Mouse (Mus musculus) cerebellum, adult 18-20 months (tissue): ENCODE measurements at regions not wholly inside any gene's neighbourhood (a gene's known extent, or its start where the extent isn't known, plus 50 kb on each side); places are given as distances from the start of the nearest gene placed in this dataset.
A peak's percentile ranks its signal among the peaks of the same experiment; 100 is the strongest.

Source experiments
- DNase-seq, 2 experiments: peaks; one replicate each; pipeline ENCODE4 v3.0.0; 2021

DNA sequence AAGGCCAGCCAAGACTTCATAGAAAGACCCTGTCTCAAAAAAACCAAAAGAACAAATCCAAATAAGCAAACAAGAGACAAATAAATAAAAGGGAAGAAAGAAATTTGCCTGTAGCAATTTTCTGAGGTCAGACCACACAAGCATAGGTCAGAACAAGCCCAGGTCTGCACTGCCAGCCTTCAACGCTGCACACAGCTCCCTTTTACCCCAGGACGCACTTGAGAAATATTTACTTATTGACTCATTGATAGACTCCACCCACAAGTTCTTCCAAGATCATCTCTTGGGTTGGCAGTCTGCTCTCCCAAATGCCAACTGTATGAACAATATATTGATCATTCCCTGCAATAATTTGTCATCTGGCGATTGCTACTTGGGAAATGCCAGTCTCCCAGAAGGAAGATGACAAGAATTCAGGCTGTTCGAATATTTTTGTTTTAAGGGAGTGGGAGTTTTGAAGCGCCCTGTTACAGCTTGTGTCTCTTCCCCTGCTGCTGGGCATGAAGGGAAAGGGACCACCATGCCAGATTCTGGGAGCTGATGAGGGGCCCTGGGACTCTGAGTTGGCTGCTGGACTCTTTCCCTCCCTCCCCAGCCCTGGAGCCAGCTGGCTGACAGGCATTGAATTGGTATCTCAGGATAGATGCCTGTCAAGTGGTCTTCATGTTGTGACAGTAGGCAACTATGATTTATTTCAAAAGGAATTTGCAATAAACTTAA lies 102.9 kb upstream of the Tle3 start:
- DNase-seq = no peak

DNA sequence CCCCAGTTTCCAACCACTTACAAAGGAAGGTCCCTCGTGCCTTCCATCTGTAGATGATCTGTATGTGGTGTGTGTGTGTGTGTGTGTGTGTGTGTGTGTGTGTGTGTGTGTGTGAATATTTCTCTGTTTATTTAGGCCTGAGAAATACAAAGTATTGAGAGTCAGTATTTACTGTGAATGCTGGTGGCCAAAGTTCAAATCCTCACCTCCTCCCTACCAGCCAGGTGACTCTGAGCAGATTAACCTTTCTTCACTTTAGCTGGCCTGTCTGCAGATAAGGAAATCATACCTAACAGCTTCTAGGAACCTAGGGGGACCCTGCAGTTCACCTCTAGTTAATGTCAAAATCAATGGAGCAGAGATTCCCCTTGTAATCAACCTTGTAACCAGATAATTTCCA lies 100.9 kb upstream of the Tle3 start:
- DNase-seq = no peak

DNA sequence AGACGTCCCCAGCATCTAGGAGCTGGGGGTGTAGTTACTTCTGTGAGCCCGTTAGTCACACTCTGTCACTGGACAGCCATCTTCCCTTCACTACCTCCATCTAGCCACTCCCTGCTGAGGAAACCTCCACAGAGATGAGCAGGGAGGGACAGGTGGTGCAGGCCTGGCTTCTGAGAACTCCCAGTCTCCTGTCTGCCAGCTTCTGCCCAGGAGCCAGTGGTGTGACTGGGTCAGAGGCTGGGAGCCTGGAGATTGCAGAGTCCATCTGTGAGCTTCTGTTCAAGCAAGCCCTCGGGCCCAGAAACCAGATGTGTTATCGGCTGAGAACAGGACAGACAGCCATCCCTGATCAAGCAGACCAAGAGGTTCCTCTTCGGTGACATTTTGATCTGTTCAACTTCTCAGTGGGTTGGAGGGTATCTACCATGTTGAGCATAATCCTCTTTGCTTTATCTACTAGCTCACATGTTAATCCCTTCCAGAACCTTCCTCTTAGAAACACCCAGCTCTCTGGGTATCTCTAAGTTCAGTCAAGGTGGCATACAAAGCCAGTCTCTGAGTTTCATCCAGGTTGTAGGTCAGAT lies 100.3 kb upstream of the Tle3 start:
- DNase-seq = no peak

DNA sequence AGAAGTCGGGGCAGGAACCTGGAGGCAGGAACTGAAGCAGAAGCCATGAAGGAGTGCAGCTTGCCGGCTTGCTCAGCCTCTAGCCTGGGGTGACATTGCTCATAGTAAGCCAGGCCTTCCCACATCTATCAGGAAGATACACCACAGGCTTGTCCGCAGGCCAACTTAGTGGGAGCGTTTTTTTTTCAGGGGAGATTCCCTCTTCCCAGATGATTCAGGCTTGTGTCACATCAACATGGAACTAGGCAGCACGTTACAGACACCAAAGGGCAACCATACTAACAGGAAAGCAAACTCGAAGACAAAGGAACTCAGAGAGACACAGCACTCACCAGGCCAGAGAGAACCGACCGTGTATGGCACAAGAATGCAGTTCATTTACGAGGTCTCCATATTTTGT lies 98.1 kb upstream of the Tle3 start:
- DNase-seq = no peak

DNA sequence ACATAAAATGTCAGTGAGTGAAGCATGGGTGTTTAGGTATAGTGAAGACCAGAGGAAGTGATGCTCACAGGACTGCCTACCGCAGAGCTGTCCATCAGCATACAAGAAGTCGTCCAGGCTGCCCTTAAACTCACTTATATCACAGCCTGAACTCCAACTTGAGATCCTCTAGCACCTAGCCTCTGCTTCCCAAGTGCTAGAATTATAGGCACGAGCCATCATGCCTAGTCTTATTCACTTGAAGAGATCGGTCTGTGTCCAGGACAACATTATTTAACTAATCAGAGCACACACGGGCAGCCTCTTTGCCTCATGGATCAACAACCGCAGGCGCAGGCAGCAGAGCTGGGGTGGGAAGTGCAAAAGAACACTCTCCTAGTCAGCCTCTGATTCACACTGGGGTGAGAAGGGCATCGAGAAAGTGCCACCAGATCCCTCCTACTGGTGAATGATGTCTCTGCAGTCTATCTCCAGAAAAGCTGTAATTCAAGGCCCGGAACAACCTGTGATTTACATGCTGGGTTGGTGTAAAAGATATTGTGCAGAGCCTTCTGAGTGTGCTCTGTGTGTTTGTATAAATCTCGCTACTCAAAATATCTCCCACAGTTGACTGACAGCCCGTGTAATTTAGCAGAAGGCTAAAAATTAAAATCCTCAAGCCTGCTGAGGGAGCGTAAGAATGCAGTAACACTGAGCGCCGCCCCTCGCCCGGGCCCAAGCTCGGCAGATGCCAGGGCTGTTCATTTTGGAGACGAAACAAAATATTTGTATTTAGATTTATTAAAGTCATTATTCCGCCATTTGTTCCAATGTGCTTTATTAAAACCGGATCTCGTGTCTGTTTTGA lies 94.6 kb upstream of the Tle3 start:
- peak; percentile 63 to 68 for DNase-seq

DNA sequence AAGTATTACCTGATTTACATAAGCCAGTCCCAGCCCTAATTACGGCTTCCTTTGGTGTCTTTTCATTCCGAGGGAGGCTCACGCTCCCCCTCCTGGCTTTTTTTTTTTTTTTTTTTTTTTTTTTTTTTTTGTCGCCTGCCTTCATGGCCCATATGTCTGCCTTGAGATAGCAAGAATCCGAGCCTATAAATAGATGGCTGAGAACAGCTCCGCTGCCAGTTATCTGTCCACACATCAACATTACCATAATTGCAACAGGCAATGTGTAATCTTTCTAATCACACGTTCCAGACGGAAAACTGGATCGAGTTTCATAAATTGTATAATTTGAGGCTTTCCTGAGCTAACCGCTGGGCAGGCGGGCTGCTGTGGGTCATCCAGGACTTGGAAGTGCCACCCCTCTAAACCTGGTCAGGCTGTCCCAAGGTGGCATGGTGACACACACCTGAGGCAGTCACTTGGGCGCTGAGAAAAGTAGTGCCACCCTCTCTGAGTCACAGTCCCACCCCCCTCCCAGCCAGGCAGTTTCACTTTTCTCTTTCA lies 93.9 kb upstream of the Tle3 start:
- no peak for DNase-seq

DNA sequence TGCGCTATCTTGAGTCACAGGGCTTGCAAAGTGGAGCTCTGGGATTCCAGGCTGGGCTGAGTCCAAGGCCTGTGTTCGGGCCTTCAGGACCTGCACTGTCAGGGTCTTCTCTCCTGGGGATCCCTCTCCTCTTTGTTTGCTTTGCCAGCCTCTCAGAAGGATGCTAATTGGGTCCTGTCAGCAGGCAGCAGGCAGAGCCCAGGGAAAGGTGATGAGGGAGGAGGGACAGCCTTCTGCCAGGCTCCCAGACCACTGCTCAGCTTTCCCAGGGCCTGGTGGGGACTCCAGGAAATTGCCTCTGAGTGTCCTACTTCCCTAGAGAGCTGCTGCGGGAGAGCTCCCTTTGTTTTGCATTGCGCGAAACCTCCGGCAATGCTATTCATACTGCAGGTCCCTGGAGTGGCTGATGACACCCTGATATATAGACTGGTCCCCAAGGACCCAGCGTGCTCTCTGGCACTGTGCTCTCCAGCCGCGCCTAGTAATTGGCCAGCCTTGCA lies 93.1 kb upstream of the Tle3 start:
- no peak for DNase-seq

DNA sequence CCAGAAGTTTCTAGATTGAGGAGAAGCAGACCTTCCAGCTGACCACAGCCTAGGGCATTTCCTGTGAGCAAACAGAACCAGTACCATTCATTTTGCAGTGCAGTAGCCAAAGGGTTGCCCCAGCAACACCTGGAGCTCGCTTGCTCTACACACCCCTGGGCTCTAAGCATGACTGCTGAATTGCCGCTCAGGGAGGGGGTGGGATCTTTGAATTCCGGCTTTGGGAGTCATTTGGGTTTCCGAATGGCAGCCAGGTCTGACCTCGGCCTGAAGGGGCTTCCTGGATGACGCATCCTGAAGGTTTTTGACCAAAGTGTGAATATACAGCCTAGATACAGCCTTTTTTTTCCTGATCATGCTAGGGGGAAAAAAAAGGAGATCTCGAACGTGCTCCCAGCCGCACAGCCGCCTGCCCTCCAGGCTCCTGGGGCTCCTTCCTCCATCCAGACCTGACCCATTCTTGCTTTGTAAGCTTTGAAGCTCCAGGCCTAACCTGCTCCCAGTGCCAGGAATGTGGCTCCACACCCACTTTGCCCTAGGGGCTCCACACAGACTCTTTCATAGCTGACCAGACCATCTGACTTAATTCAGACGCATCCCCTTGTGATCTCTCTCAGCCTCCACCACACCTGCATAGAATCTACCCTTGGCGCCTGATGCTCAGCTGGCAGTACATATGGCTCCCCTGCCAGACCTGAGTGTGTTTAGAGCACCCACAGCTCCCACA lies 91.1 kb upstream of the Tle3 start:
- no peak for DNase-seq

DNA sequence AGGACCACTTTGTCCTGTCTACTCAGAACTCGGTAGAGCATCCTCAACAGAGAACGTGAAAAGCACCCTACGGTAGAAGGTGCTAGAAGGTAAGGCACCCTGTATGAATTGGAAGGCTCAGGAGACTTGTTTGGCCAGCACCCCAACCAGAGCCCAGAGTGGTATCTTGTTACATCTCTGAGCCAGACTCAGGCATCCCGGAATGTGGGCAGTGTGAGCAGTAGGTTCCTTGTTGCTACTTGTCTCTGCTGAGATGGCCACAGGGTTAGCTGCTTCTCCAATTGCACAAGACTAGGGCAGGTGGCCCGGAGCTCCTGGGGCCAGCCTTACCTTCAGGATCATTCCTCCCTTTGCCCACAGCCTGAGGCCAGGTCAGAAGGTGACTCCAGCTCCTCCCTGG lies 88.9 kb upstream of the Tle3 start:
- DNase-seq = no peak

DNA sequence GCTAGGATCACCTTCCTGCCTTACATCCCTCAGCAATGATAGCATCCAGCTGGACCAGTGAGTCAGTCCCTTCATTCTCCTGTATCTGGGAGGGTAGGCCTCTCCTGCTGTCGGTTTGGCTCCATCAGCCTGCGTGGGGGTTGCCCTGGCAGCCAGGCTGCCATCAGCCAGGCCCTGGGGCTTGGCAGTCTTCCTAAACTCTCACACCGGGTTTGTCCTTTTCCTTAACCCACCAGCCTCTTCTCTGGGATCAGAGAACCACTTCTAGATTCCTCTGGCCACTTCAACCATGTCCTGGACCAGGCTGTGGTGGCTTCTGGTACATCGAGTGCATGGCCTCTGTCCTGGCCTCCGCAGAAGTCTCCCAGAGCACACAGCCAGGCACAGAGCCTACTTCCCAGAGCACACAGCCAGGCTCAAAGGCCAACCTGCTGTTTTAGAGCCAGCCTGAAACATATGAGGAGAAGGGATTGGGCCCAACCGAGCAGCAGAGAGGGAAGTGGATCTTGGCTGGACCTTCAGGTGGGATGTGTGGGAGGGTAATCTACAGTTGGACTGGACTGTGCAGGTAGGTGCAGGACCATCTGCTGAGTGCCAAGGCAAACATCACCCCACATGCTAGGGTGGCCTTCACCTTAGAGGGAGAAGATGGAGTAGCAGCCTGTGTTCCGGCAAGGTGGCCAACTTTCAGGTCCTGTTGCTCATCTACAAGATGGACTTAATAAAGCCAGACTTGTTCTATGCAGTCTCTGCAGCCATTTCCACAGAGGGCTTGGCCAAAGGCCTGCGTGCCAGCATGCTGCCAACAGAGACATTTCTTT lies 87.8 kb upstream of the Tle3 start:
- DNase-seq = peak; percentile 86 to 87

DNA sequence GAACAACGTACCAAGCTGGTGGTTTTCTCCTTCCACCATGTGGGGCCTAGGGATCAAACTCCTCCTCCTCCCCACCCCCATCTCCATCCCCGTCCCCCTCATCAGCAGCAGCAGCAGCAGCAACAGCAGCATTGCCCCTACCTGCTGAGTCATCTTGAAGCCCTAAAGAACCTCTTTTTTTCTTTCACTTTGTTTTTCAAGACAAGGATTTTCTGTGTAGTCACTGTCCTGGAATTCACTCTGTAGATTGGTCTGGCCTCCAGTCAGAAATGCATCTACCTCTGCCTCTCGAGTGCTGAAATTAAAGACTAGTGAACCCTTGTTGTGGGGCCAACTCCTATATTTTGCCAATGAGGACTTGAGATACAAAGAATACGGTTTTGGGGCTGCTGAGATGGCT lies 85.6 kb upstream of the Tle3 start:
- DNase-seq = no peak

DNA sequence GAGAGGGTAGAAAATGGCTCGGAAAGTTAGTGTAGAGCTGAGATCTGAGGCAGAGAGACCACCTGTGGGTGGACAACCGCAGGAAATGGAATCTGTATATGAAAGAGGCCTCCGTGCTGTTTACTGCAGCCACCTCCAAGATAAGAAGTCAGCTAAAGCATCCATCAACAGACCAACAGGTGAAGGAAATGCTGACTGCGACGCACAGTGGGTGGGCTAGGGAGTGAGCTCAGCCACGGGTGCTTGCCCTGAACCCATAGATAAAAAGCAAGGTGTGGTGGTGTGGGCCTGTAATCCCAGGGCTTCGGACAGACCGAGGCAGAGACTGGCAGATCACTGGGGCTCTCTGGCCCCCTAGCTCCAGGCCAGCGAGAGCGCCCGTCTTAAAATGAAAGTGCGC lies 83.0 kb upstream of the Tle3 start:
- no peak for DNase-seq

DNA sequence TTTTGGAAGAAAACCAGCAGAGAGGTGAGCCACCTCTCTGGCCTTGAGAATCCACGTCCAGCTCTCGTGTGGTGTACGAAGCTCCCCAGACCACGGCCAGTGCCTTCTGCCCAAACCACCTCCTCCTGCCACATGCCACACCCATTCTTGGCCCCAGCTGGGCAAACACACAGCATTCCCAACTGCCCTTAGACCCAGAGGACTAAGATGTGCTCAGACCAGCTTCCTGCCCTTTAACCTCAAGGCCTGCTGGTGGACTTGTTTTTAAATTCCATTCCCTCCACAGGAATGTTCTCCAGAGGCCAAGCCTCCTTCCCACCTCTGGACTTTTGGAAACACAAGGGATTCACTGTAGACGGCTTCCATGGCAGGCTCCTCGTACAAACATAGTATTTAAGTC lies 82.5 kb upstream of the Tle3 start:
- DNase-seq = no peak

DNA sequence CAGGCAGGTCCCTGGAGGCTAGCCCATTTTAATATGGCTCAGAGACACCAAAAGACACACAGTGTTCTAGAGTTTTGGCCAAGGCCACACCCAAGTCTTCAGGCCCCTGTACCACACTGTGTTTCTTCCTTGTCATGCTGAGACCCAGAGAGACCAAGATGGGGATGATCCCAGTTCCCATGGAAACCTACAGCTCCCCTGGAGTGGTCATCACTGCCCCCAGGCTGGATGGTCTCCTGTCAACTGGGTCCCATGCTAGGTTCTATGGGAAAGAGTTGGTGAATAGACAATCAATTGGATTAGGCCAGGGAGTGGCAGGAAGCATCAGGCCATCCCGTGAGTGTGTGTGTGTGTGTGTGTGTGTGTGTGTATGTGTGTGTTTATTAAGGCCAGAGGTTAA lies 80.5 kb upstream of the Tle3 start:
- DNase-seq = no peak

DNA sequence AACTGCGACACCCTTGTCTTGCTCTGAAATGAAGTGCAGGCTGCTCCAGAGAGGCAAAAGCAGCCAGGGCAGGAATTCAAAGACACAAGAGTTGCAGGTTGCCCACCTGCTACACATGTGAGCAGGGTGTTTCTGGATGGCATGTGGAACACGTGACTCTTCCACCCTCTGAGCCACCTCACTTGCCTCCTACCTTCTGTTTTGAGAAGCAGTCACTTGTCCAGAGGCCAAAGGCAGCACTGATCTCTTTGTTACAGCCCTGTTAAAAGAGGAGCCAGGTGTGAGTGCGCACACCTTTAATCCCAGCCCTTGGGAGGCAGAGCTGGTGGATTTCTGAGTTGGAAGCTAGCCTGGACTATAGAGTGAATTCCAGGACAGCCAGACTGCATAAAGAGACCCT lies 79.7 kb upstream of the Tle3 start:
- peak in 1 of 2 experiments; percentile 14 for DNase-seq

DNA sequence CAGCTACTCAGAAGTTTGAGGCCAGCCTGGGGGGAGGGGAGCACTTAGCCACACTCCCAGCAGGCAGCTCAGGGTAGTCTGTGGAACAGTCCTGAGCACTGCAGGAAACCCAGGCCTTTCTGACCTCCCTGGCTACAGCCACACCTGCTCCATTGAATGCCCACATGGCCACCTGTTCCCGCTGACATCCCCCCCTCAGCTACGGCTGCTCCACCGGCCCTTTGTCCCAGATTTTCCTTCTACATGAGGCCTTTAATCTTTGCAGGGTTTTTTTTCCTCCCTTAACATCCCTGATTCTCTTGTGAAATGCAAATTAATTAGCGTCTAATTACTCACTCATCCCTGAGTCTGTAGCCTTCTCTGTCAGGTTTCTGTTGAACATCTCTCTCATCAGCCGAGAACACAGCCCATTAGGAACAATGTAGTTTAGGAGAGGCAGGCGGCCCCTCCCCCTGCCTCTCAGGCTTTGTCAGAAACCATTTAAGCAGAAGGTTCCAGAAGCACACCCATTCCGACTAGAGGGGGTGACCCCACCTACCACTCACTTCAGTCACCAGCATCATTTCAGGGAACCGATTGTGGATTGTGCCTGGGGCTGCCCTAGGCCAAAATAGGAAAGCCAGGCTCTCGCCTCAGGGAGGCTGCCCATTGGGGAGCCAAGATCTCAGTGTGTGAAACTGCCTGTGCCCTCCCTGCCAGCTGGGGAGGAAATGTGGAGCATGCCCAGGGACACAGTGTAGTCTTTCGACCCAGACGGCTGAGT lies 78.8 kb upstream of the Tle3 start:
- DNase-seq = peak; percentile 91 to 93

DNA sequence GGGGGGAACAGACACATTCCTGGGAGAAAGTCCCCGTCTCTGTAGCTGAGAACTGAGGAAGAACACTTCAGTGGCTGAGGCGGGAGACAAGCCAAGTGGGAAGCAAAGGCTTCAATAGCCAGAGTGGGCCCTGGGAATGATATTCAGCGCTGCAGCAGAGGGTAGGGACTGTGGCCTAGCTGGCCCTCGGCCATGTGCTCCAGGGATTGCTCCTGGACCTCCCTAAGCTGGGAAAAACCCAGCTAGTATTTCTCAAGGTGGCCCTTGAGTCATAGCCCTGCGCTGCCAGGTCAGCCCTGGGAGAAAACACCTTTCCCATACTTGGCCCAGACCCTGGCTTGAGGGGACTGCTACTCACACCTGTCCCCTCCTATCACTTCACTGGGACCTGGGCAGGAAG lies 77.2 kb upstream of the Tle3 start:
- DNase-seq = peak in 1 of 2 experiments; percentile 15

DNA sequence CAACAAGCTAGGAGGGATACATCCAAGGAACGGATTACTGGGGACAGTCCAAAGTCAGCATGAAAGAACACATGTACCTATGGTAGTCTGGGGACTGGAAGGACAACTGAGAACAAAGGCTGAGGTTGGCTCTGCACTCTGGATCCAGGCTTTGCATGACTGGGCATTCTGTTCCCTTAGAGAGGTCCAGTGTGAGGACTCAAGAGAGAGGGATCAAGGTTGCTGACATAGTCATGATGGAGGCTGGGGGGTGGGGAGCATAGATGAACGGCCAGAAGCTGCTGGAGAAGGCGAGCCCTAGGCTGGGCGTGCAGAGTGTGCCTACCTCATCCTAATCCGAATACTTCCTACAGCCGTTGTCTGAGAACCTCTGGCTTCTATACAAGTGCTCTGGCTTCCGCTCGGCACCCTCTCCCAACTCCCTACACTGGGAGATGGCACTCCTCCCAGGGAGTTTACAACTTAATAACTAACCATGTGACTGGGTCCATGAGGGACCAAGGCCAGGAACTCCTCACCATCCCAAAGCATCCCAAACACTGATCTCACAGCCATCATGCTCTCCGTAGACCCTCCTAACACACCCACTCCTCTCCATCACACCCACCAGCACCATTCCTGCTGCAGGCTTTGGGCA lies 75.7 kb upstream of the Tle3 start:
- DNase-seq = no peak

DNA sequence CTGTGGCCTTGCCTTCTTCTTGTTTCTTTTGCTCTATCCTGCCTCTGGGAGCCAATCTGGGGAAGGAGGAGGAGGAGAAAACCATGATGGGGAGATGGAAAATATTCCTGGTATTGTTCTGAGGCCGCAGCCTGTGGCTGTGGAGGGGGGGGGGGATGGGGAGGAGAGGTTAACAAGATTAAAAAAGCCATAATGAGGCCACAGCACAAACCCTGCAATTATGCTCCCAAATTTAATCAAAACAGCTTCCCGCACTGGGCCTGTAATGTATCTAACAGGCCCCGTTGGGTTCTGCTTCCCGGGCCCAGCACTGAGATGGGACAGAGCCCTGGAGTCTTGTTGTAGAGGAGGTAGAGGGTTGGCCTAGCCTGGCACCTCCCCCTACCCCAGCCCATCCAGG lies 74.8 kb upstream of the Tle3 start:
- no peak for DNase-seq

DNA sequence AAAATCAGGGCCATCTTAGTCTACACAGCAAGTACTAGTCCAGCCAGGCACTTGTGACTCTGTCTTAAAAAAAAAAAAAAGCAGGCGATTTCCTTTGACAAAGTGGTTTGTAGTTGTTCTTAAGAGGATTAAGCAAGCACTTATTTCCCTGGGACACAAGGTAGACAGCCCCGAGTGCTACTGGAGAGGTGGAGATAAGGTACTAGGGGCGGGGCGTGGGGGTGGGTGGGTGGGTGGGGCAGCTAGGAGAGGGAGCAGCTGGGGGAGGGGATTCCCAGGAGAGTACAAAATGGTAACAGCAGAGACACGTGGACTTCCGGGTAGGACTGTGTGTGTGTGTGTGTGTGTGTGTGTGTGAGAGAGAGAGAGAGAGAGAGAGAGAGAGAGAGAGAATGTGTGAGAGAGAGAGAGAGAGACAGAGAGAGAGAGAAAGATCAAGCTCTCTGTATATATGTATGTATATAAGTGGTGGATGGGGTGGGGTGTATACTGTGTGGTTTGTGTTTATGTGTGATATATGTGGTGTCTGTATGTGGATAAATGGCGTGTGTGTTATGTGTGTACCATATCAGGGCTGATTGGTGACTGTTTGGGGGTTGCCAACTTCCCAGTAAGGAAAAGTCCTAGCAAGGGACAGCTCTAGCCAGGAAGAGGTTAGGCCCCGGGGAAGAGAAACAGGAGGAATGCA lies 72.1 kb upstream of the Tle3 start:
- no peak for DNase-seq
